Mouse (Mus musculus) forebrain, embryonic 15.5 days (tissue): ENCODE data around the gene Aipl1. TPM values are rescaled to one million over a fixed set of nuclear protein-coding genes. Genes with fewer than 3 reads are reported as not detected.

ENCODE experiments used
- ATAC-seq: fragments of 200-750 bp; cut with Nextera tagmentation; replicated peaks from 2 replicates; pipeline ENCODE4 v1.8.0; 2017; ENCODE audit warnings: mild to moderate bottlenecking, moderate TSS enrichment, moderate library complexity
- H3K27ac ChIP-seq: fragments of 300-500 bp; sonication (generic); replicated peaks from 2 replicates; pipeline ENCODE4 v1.5.1; 2015; ENCODE audit warnings: mild to moderate bottlenecking, inconsistent platforms
- H3K27me3 ChIP-seq: fragments of 300-500 bp; sonication (generic); 2 replicates; pipeline ENCODE4 v1.6.1; 2015; ENCODE audit warnings: inconsistent platforms
- H3K36me3 ChIP-seq: fragments of 300-500 bp; sonication (generic); 2 replicates; pipeline ENCODE4 v1.6.1; 2015; ENCODE audit warnings: mild to moderate bottlenecking, inconsistent platforms
- H3K4me1 ChIP-seq: fragments of 300-500 bp; sonication (generic); 2 replicates; pipeline ENCODE4 v1.6.1; 2015; ENCODE audit warnings: inconsistent platforms
- H3K4me2 ChIP-seq: fragments of 300-500 bp; sonication (generic); replicated peaks from 2 replicates; pipeline ENCODE4 v1.6.1; 2015; ENCODE audit warnings: mild to moderate bottlenecking, inconsistent platforms
- H3K4me3 ChIP-seq: fragments of 300-500 bp; sonication (generic); 2 replicates; pipeline ENCODE4 v1.5.1; 2015; ENCODE audit warnings: mild to moderate bottlenecking, inconsistent platforms
- H3K9ac ChIP-seq: fragments of 300-500 bp; sonication (generic); replicated peaks from 2 replicates; pipeline ENCODE4 v1.6.1; 2015; ENCODE audit warnings: mild to moderate bottlenecking, inconsistent platforms
- H3K9me3 ChIP-seq: fragments of 300-500 bp; sonication (generic); 2 replicates; pipeline ENCODE4 v1.6.1; 2016; ENCODE audit warnings: inconsistent platforms
- WGBS: fragments of 180-500 bp; shearing (Covaris S2); methylation state at CpG from one replicate; pipeline ENCODE4 v1.1.7; 2015; ENCODE audit warnings: mixed read lengths; 5-methylcytosine and 5-hydroxymethylcytosine counted together
- polyA plus RNA-seq: library from polyadenylated mRNA; unstranded; fragments of >200 nt; fragmentation: Nextera tagmentation; extraction: Ambion mirVana; gene quantifications from 2 replicates; pipeline ENCODE4 v1.2.1, GENCODE M21; 2015

Aipl1 gene
- 0.23 and 0.42 TPM in 2 replicates for polyA plus RNA-seq

GRCm38 (mm10) chr11:72037409-72037808 is at the start of gene Aipl1:
Aipl1 (minus strand) TSS chr11:72037509.
- WGBS, result 63% methylated on average over 4 of the region's 4 CpGs
- Histone ChIP-seq H3K9me3 (no peaks in the 10 kb centered on the region), H3K36me3 (no peaks in the 10 kb centered on the region), H3K4me3 (no peak within 1 kb of the TSS), H3K4me2 (no peak within 1 kb of the TSS), H3K9ac (no peak within 1 kb of the TSS), H3K4me1 (peaks cover 26% of the 10 kb centered on the region), H3K27ac (no peak within 1 kb of the TSS), H3K27me3 (no peaks in the 10 kb centered on the region)
- no peak for ATAC-seq

- Histone ChIP-seq H3K4me2 (no peak overlapping the region), H3K9ac (0 out of 2 replicates have a peak overlapping the region, but pooled peaks have one; percentile 25)
- peak; percentile 92 for ATAC-seq
Observed at GRCm38 (mm10) chr11:72086251-72087046, 49.1 kb upstream of the Aipl1 start.

GRCm38 (mm10) chr11:72084337-72084736 is 47.0 kb upstream of the Aipl1 start:
- peaks cover 26% of the 10 kb centered on the region for H3K4me1 ChIP-seq
- ATAC-seq, result no peak
- 96% methylated on average over 15 of the region's 15 CpGs for WGBS

More at GRCm38 (mm10) chr11:72086251-72087046, 49.1 kb upstream of the Aipl1 start:
- Histone ChIP-seq H3K4me3 (no peak overlapping the region), H3K27ac (peak overlapping the region; percentile 93), H3K9me3 (no peaks in the 10 kb centered on the region), H3K36me3 (no peaks in the 10 kb centered on the region), H3K27me3 (no peaks in the 10 kb centered on the region), H3K4me1 (peaks cover 17% of the 10 kb centered on the region)
- 11% methylated on average over 11 of the region's 11 CpGs for WGBS

GRCm38 (mm10) chr11:72082601-72083000 is 45.3 kb upstream of the Aipl1 start:
- no peak for ATAC-seq
- Histone ChIP-seq H3K4me2 (no peak overlapping the region), H3K9me3 (no peaks in the 10 kb centered on the region), H3K9ac (no peak overlapping the region), H3K4me1 (peaks cover 39% of the 10 kb centered on the region), H3K4me3 (no peak overlapping the region), H3K27me3 (no peaks in the 10 kb centered on the region), H3K27ac (no peak overlapping the region), H3K36me3 (no peaks in the 10 kb centered on the region)
- 94% methylated on average over 4 of the region's 4 CpGs for WGBS

More at GRCm38 (mm10) chr11:72084337-72084736, 47.0 kb upstream of the Aipl1 start:
- Histone ChIP-seq H3K4me3 (no peak overlapping the region), H3K27ac (no peak overlapping the region), H3K27me3 (no peaks in the 10 kb centered on the region), H3K36me3 (no peaks in the 10 kb centered on the region), H3K9me3 (no peaks in the 10 kb centered on the region), H3K4me2 (no peak overlapping the region), H3K9ac (no peak overlapping the region)

- WGBS, result 36% methylated on average over 6 of the region's 6 CpGs
- Histone ChIP-seq H3K4me2 (no peak overlapping the region), H3K9me3 (no peaks in the 10 kb centered on the region), H3K4me3 (no peak overlapping the region), H3K27ac (no peak overlapping the region), H3K36me3 (no peaks in the 10 kb centered on the region), H3K27me3 (no peaks in the 10 kb centered on the region), H3K4me1 (peaks cover 22% of the 10 kb centered on the region), H3K9ac (no peak overlapping the region)
- peak; percentile 32; the same call in 1 of the 2 replicates for ATAC-seq
Observed at GRCm38 (mm10) chr11:72080461-72080860, 43.2 kb upstream of the Aipl1 start.

GRCm38 (mm10) chr11:72078647-72079046 is 41.3 kb upstream of the Aipl1 start:
- H3K9me3 ChIP-seq, result no peaks in the 10 kb centered on the region
- H3K4me1 ChIP-seq, result peaks cover 22% of the 10 kb centered on the region
- peak; percentile 38; the same call in 1 of the 2 replicates for ATAC-seq
- H3K27me3 ChIP-seq, result no peaks in the 10 kb centered on the region
- H3K27ac ChIP-seq, result peak overlapping the region; percentile 32; the same call in 1 of the 2 replicates
- H3K4me2 ChIP-seq, result no peak overlapping the region
- H3K9ac ChIP-seq, result no peak overlapping the region
- H3K36me3 ChIP-seq, result no peaks in the 10 kb centered on the region
- H3K4me3 ChIP-seq, result no peak overlapping the region
- WGBS, result 11% methylated on average over 4 of the region's 4 CpGs

GRCm38 (mm10) chr11:72078056-72078455 is 40.7 kb upstream of the Aipl1 start:
- Histone ChIP-seq H3K27ac (peak overlapping the region; percentile 32; the same call in 1 of the 2 replicates), H3K27me3 (no peaks in the 10 kb centered on the region), H3K4me1 (peaks cover 22% of the 10 kb centered on the region), H3K9me3 (no peaks in the 10 kb centered on the region), H3K4me2 (no peak overlapping the region), H3K36me3 (no peaks in the 10 kb centered on the region), H3K4me3 (no peak overlapping the region), H3K9ac (no peak overlapping the region)
- no peak for ATAC-seq
- 38% methylated on average over 3 of the region's 3 CpGs for WGBS

- Histone ChIP-seq H3K36me3 (no peaks in the 10 kb centered on the region), H3K4me1 (peaks cover 19% of the 10 kb centered on the region), H3K9ac (no peak overlapping the region), H3K4me2 (no peak overlapping the region), H3K27ac (no peak overlapping the region), H3K4me3 (no peak overlapping the region), H3K9me3 (no peaks in the 10 kb centered on the region), H3K27me3 (no peaks in the 10 kb centered on the region)
- 92% methylated on average over 13 of the region's 13 CpGs for WGBS
- no peak for ATAC-seq
Observed at GRCm38 (mm10) chr11:72074230-72074629, 36.9 kb upstream of the Aipl1 start.

GRCm38 (mm10) chr11:72072331-72072905 is 35.1 kb upstream of the Aipl1 start:
- no peak for ATAC-seq
- H3K4me3 ChIP-seq, result no peak overlapping the region
- H3K27me3 ChIP-seq, result no peaks in the 10 kb centered on the region
- no peak overlapping the region for H3K4me2 ChIP-seq
- 31% methylated on average over 6 of the region's 6 CpGs for WGBS
- H3K4me1 ChIP-seq, result peaks cover 17% of the 10 kb centered on the region
- H3K36me3 ChIP-seq, result no peaks in the 10 kb centered on the region
- no peaks in the 10 kb centered on the region for H3K9me3 ChIP-seq
- H3K9ac ChIP-seq, result no peak overlapping the region
- H3K27ac ChIP-seq, result no peak overlapping the region

GRCm38 (mm10) chr11:72070733-72071132 is 33.4 kb upstream of the Aipl1 start:
- Histone ChIP-seq H3K9ac (no peak overlapping the region), H3K4me2 (no peak overlapping the region), H3K27ac (no peak overlapping the region), H3K9me3 (no peaks in the 10 kb centered on the region), H3K4me1 (peaks cover 26% of the 10 kb centered on the region), H3K36me3 (no peaks in the 10 kb centered on the region), H3K27me3 (no peaks in the 10 kb centered on the region), H3K4me3 (no peak overlapping the region)
- 89% methylated on average over 9 of the region's 9 CpGs for WGBS
- ATAC-seq, result no peak

- Histone ChIP-seq H3K9me3 (no peaks in the 10 kb centered on the region), H3K27me3 (no peaks in the 10 kb centered on the region), H3K36me3 (no peaks in the 10 kb centered on the region), H3K4me3 (no peak overlapping the region), H3K27ac (peak overlapping the region; percentile 83), H3K4me2 (no peak overlapping the region), H3K4me1 (peaks cover 37% of the 10 kb centered on the region), H3K9ac (no peak overlapping the region)
- peak; percentile 82 for ATAC-seq
- 45% methylated on average over 7 of the region's 7 CpGs for WGBS
Observed at GRCm38 (mm10) chr11:72068026-72068425, 30.7 kb upstream of the Aipl1 start.

- no peak for ATAC-seq
- H3K9me3 ChIP-seq, result no peaks in the 10 kb centered on the region
- H3K27ac ChIP-seq, result peak overlapping the region; percentile 83
- H3K4me3 ChIP-seq, result no peak overlapping the region
- H3K4me1 ChIP-seq, result peaks cover 34% of the 10 kb centered on the region
- no peaks in the 10 kb centered on the region for H3K36me3 ChIP-seq
- H3K9ac ChIP-seq, result no peak overlapping the region
- H3K4me2 ChIP-seq, result no peak overlapping the region
- WGBS, result 58% methylated on average over 5 of the region's 5 CpGs
- H3K27me3 ChIP-seq, result no peaks in the 10 kb centered on the region
Observed at GRCm38 (mm10) chr11:72067326-72067725, 30.0 kb upstream of the Aipl1 start.
